Mouse (Mus musculus) ES-E14 (cell line): ENCODE results near the gene Ppp1r14b. TPM values are rescaled to one million over a fixed set of nuclear protein-coding genes. Genes with fewer than 3 reads are reported as not detected.
A peak's percentile ranks its signal among the peaks of the same experiment; 100 is the strongest.

Experiments used
- DNase-seq: peaks from one replicate; pipeline ENCODE4 v3.0.0-alpha.2; 2013; ENCODE audit warnings: low read depth, low spot score
- H3K27ac ChIP-seq: 2 replicates; pipeline ENCODE4 v1.5.1; 2012; ENCODE audit warnings: low read depth, mild to moderate bottlenecking, low read length, moderate library complexity, mixed read lengths; ENCODE audit not compliant: poor library complexity, insufficient read depth, severe bottlenecking
- H3K36me3 ChIP-seq: 2 replicates; pipeline ENCODE4 v1.6.1; 2012; ENCODE audit warnings: mild to moderate bottlenecking, low read length, moderate library complexity, mixed read lengths; ENCODE audit not compliant: control insufficient read depth, poor library complexity, insufficient read depth, severe bottlenecking
- H3K4me1 ChIP-seq, 2 experiments: fragments of 150-350 bp in 1 of 2; sonication (generic) in 1 of 2; 2 replicates each; pipeline ENCODE4 v1.6.1; 2012; ENCODE audit warnings: low read length in 2 of 2, mild to moderate bottlenecking in 1 of 2, mixed read lengths in 1 of 2; ENCODE audit not compliant: control insufficient read depth in 2 of 2, insufficient read depth in 2 of 2, poor library complexity in 1 of 2
- H3K4me3 ChIP-seq, 2 experiments: fragments of 150-350 bp in 1 of 2; sonication (generic) in 1 of 2; 2 replicates each; pipeline ENCODE4 v1.5.1; 2012; ENCODE audit warnings: low read length in 2 of 2, low read depth in 1 of 2, mild to moderate bottlenecking in 1 of 2, mixed read lengths in 1 of 2; ENCODE audit not compliant: insufficient read depth in 1 of 2, poor library complexity in 1 of 2, severe bottlenecking in 1 of 2
- H3K9ac ChIP-seq: 2 replicates; pipeline ENCODE4 v1.6.1; 2012; ENCODE audit warnings: low read depth, mild to moderate bottlenecking, low read length, mixed read lengths; ENCODE audit not compliant: poor library complexity, insufficient read depth, severe bottlenecking
- H3K9me3 ChIP-seq: fragments of 150-350 bp; sonication (generic); 2 replicates; pipeline ENCODE4 v1.6.1; 2012; ENCODE audit warnings: low read depth, mild to moderate bottlenecking, low read length; ENCODE audit not compliant: control insufficient read depth, insufficient read depth
- CHD2 ChIP-seq: IDR thresholded peaks from 2 replicates; pipeline ENCODE4 v1.6.1; 2014; ENCODE audit warnings: mild to moderate bottlenecking, low read depth, low read length, inconsistent platforms
- HCFC1 ChIP-seq: IDR thresholded peaks from 2 replicates; pipeline ENCODE4 v1.6.1; 2012; ENCODE audit warnings: low read length, inconsistent platforms, borderline replicate concordance; ENCODE audit not compliant: insufficient read depth
- MAFK ChIP-seq: IDR thresholded peaks from 2 replicates; pipeline ENCODE4 v1.6.1; 2014; ENCODE audit warnings: mild to moderate bottlenecking, low read depth, low read length, inconsistent platforms; ENCODE audit not compliant: insufficient read depth
- ZC3H11A ChIP-seq: IDR thresholded peaks from 2 replicates; pipeline ENCODE4 v1.6.1; 2012; ENCODE audit warnings: low read depth, mild to moderate bottlenecking, inconsistent platforms, low read length, borderline replicate concordance
- ZNF384 ChIP-seq: IDR thresholded peaks from 2 replicates; pipeline ENCODE4 v1.6.1; 2012; ENCODE audit warnings: low read depth, low read length, inconsistent platforms
- in situ Hi-C, 2 experiments: fragments of 600-800 bp; cut with MboI; formaldehyde crosslinking; loops; one replicate each; pipeline ENCODE4 v1.15.1; 2025; ENCODE audit warnings: low sequenced_read_pairs in 2 of 2, inconsistent platforms in 1 of 2; ENCODE audit not compliant: unreplicated experiment in 2 of 2
- total RNA-seq: library from RNA; depleted of rRNA; stranded (reverse); fragments of 300-350 nt; gene quantifications from 2 replicates; pipeline ENCODE4 v1.2.3, GENCODE M21; 2012

Gene Ppp1r14b
- total RNA-seq, 1 experiment, result 385 TPM

DNA sequence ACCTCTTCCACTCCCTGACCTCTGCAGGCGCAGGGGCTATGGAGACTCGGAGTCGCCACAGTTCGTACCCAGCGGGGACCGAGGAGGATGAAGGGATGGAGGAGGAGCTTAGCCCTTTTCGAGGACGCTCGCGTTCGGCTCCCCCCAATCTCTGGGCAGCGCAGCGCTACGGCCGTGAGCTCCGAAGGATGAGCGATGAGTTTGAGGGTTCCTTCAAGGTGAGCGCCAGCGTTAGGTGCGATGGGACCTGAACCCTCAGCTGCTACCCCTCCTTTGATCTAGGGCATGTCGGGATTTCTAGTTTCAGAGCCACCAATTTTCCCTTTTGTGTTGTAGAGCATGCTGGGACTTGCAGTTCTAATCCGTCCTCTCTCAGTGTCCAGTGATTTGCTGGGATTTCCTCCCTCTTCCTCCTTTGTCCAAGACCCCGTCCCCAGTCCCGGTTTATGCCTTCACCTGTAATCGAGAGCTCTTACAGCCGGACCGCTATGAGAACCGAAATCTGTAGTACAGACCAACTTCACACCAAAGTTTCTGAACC, 24.1 kb upstream of the Ppp1r14b start:
- Histone ChIP-seq H3K4me3 (peak overlapping the region; percentile 80), H3K36me3 (peaks cover 18% of the 10 kb centered on the region), H3K27ac (peak overlapping the region; percentile 79; the same call in 1 of the 2 replicates), H3K9ac (peak overlapping the region; percentile 81), H3K9me3 (no peaks in the 10 kb centered on the region), H3K4me1 (peaks cover 0 to 22% of the 10 kb centered on the region in 2 experiments; a peak in 3 of 4 replicates)
- in situ Hi-C loops, result no loop called here
- DNase-seq, result no peak
- peak; percentile 85 for TF ChIP-seq HCFC1
- no peak for TF ChIP-seq MAFK

GRCm38 (mm10) chr19:6951381-6951968, 23.3 kb upstream of the Ppp1r14b start:
- TF ChIP-seq ZNF384, result peak; percentile 96
- peak; percentile 87 for TF ChIP-seq HCFC1
- no peak for TF ChIP-seq ZC3H11A
- Histone ChIP-seq H3K4me1 (peaks cover 0 to 25% of the 10 kb centered on the region in 2 experiments; a peak in 3 of 4 replicates), H3K4me3 (peak overlapping the region; percentile 80), H3K9me3 (no peaks in the 10 kb centered on the region), H3K36me3 (peaks cover 22% of the 10 kb centered on the region), H3K9ac (peak overlapping the region; percentile 82), H3K27ac (peak overlapping the region; percentile 91)
- peak; percentile 80 for DNase-seq
- in situ Hi-C loops, result no loop called here

- no peaks in the 10 kb centered on the region for H3K9me3 ChIP-seq
- in situ Hi-C loops, result no loop called here
- H3K27ac ChIP-seq, result peak overlapping the region; percentile 91
- no peak for TF ChIP-seq ZNF384
- TF ChIP-seq MAFK, result no peak
- DNase-seq, result no peak
- peak overlapping the region; percentile 82 for H3K9ac ChIP-seq
- H3K4me3 ChIP-seq, result peak overlapping the region; percentile 80
- peaks cover 0 to 24% of the 10 kb centered on the region in 2 experiments; a peak in 3 of 4 replicates for H3K4me1 ChIP-seq
- peaks cover 29% of the 10 kb centered on the region for H3K36me3 ChIP-seq
Measured at GRCm38 (mm10) chr19:6951994-6952711, 22.6 kb upstream of the Ppp1r14b start.

DNA sequence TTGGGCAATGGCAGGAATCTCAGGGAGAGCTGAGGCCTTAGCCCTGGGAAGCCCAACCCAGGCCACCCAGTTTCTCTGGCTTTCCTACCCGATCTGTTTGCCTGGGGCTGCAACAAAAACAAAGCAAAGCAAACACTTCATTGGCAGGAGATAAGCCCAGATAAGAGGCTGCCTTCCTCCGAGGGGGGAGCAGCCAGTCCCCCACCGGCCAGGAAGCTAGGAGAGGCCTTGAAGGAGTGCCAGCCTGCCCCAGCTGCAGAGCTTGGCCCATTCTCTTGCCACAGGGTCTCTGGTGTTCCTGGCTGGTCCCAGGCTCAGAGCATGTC, 22.1 kb upstream of the Ppp1r14b start:
- no peak for TF ChIP-seq HCFC1
- TF ChIP-seq ZC3H11A, result no peak
- TF ChIP-seq CHD2, result no peak
- no peak for TF ChIP-seq ZNF384
- no peak for TF ChIP-seq MAFK
- no peak for DNase-seq
- in situ Hi-C loops, result no loop called here
- no peaks in the 10 kb centered on the region for H3K9me3 ChIP-seq
- peak overlapping the region; percentile 82; the same call in 1 of the 2 replicates for H3K9ac ChIP-seq
- H3K27ac ChIP-seq, result peak overlapping the region; percentile 91; the same call in 1 of the 2 replicates
- peak overlapping the region; percentile 80; a peak in 3 of 4 replicates for H3K4me3 ChIP-seq
- H3K36me3 ChIP-seq, result peaks cover 34% of the 10 kb centered on the region
- peaks cover 0 to 23% of the 10 kb centered on the region in 2 experiments; a peak in 3 of 4 replicates for H3K4me1 ChIP-seq
